Mouse (Mus musculus): ENCODE measurements around the gene Tcirg1.

The Tcirg1 gene

GRCm38 (mm10) chr19:3898952-3899351 lies 8.0 kb downstream of the Tcirg1 start:
- DNase-seq (ENCODE audit: low spot score in 2 of 2): no peak

- no peak for DNase-seq (ENCODE audit: low spot score in 2 of 2)
Observed at GRCm38 (mm10) chr19:3897557-3897956, 9.4 kb downstream of the Tcirg1 start.

GRCm38 (mm10) chr19:3896208-3896607 lies 10.7 kb downstream of the Tcirg1 start:
- no peak for DNase-seq (ENCODE audit: low spot score in 2 of 2)

- DNase-seq (ENCODE audit: low spot score in 2 of 2): no peak
Observed at GRCm38 (mm10) chr19:3895171-3895631, 11.7 kb downstream of the Tcirg1 start.

DNA sequence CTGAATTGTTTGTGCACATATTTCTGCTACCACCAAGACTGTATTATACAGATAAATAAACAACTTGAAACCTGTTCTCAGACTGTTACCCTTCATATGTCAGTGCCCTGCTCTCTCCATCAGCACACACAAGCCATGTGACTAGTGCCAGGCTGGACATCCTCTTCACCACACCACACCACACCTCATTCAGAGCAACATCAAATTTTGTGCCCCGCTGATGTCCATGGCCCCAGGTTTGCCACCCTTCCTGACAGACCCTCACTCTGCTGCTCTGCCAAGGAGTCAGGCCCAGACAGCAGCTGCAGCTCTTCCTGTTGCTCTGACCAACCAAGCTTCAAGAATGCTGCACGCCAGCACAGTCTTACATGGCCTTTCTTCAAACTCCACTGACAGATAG lies 12.6 kb downstream of the Tcirg1 start:
- DNase-seq (ENCODE audit: low spot score in 2 of 2): no peak

DNA sequence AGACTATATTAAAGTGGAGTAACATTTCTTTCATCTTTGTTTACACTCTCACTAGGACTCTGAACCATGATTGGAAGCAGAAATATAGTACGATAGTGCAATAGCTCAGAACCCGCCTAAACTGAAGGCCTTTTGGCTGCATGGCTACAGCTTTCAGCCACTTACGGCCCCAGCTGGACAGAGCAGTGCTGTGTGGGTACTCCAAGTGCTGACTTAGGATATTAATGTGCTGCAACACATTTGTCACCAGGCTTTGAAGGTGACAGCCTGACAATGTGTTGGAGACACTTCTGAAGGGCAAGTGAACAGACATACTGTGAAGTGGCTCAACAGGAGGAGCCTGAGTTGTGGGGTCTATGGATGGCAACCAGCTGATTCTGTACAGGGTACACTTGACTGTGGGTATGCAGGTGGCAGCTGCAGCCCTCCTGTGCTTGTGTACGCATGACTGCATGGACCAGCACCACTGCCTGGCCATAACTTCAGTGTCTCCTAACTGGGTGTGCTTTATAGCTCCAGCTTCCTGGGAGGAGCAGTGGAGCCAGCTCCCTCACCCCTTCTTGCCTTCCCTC lies 13.3 kb downstream of the Tcirg1 start:
- DNase-seq (ENCODE audit: low spot score in 2 of 2): no peak

GRCm38 (mm10) chr19:3890181-3890580 lies 16.8 kb downstream of the Tcirg1 start:
- no peak for DNase-seq (ENCODE audit: low spot score in 2 of 2)

- no peak for DNase-seq (ENCODE audit: low spot score in 2 of 2)
Observed at GRCm38 (mm10) chr19:3889096-3889495, 17.8 kb downstream of the Tcirg1 start.

DNA sequence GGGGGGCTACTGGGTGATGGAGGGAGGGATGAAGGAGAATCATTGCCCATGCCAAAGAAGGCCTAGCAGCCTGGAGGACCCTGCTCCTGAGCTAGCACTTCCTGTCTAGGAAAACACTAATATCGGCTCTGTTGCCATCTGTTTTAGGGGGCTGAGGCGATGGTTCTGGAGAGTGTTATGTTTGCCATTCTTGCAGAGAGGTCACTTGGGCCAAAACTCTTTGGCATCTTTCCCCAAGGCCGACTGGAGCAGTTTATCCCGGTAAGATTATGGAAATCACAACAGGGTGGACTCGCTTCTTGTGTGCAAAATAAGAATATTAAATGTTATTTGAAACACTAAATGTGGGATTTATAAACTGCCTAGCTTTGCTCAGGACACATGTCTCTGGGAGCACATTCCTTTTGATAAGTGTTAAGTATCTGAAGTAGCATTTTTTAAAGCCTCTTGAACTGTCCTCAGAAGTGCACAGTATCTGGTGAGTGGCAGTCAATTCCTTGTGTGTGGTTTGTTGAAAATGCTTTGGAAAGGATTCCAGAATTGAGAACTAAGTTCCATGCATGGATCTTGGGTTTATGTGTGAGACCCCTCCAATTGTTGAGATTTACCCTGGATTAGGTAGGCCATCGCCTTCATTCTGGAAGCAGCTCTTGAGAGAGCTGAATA lies 22.5 kb downstream of the Tcirg1 start:
- DNase-seq (ENCODE audit: low spot score in 2 of 2): no peak

DNA sequence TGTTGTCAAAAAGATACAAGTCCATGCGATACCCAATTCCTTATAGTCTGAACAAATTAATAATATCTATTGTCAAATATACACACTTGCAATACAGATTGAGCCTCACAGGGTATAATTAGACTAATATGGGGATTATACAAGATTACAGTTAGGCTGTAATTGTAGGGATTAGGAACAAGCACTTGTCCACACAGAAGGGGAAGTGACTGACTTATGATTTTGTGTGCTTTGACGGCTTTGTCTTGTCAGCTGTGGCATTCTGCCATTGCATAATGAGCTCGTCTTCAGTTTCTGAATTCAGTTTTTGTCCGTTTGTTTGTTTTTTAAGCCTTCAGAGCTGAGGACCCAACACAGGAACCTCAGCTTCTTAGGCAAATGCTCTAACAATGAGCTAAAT lies 24.7 kb downstream of the Tcirg1 start:
- no peak for DNase-seq (ENCODE audit: low spot score in 2 of 2)

DNA sequence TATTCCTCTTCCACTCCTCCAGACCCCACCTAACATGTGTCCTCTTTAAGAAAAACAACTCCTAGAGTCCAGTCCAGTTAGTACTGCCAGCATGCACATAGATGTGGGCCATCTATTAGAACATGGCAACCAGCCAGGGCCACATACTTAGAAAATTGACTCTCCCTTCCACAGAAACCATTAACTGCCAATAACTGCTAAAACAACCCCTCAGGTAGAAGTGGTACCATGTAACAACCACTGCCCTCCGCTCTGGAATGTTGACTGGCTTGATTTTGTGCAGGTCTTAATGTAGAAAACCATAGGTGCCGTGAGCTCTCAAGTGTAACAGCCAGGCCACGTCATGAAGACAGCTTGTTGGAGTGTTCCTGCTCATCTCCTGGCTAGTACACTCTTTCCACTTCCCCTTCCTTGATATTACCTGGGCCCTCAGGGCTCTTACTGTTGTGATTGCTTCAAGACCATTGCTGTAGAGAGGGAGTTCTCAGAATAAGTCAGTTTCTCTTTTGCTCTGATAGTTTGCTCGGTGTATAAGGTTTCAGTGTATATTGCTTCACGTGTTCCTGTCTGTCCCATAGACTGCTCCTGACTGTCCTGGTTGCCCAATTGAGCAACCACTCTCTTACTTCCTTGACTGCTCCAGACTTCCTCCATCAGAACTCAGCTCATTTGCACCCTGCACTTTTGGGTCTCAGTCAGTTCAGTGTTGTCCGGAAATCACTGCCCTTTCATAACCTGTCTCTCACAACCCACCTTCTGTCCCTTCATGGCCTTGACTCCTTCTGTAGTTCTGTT lies 26.7 kb downstream of the Tcirg1 start:
- DNase-seq (ENCODE audit: low spot score in 2 of 2): no peak

DNA sequence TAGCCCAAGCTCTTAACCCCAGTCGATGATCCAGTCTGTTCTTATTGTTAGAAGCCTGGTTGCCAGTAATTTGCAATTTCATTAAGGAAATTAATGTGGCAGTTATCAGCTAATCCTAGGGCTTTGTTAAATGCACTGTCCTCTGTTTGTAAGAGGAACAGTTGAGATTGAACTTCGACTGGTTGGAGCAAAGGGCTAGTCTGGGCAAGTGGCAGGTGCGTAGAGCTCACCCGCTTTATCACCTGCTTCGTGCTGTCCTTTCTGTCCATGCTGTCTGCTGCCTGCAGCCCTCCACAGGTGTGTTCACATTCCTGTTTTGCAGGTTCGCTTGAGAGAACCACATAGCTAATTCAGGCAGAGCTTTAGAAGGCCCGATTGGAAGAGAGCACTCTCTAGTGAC lies 31.9 kb downstream of the Tcirg1 start:
- DNase-seq (ENCODE audit: low spot score in 2 of 2): no peak

GRCm38 (mm10) chr19:3872373-3872772 lies 34.6 kb downstream of the Tcirg1 start:
- DNase-seq (ENCODE audit: low spot score in 2 of 2): peak in 1 of 2 experiments; percentile 22

DNA sequence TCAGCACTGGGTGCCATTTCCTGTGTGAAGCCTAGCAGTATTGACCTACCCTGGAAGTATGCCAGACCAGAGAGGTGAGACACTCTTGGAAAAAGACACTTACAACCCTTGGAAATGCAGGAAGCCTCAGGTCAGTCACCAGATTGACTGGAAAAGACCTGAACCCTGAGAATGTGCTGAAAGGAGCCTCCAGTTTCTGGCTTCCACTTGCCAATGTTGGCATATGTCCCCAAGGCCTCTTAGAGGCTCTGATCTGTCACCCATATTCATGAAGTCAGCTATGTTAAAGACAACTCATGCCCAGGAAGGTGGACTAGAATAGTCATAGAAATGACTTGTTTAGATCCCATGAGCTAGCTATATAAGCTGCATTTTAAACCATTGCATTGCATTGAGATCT lies 35.5 kb downstream of the Tcirg1 start:
- no peak for DNase-seq (ENCODE audit: low spot score in 2 of 2)

- DNase-seq (ENCODE audit: low spot score in 2 of 2): no peak
Observed at GRCm38 (mm10) chr19:3868290-3868689, 38.6 kb downstream of the Tcirg1 start.

DNA sequence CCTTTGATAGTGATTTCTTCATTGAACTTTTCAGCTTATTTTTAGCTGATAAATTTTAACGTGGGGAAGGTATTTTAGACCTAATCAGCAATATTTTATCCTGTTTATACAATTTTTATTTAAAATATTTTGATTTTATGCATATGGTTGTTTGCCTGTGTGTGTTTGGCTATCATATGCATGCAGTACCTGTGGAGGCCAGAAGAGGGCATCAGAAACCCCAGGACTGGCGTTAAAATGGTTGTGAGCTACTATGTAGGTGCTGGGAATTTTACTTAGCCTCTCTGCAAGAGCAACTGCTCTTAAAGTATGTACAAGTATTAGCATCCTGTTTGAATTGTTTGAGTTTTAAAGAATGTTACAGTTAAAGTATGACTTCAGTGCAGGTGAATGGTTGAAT lies 42.0 kb downstream of the Tcirg1 start:
- no peak for DNase-seq (ENCODE audit: low spot score in 2 of 2)

DNA sequence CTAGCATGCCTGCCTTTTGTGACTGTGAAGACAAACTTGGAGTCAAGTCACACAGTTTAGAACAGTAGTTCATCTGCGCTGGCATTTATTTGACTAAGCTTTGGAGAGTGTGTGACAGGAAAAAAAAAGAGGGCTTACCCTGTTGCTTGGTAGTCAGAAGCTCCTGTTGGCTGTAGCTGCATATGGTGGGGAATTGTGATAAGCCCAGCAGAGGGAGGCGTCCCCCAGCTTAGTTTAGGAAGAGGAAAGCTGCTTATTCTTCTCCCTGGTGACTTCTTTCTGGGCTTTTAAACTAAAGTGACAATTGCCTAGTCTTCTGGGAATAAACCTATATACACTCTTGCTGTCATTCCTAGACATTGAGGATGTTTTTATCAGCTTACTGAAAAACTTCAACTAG lies 44.2 kb downstream of the Tcirg1 start:
- no peak for DNase-seq (ENCODE audit: low spot score in 2 of 2)

- DNase-seq (ENCODE audit: low spot score in 2 of 2): no peak
Observed at GRCm38 (mm10) chr19:3857220-3857619, 49.7 kb downstream of the Tcirg1 start.

DNA sequence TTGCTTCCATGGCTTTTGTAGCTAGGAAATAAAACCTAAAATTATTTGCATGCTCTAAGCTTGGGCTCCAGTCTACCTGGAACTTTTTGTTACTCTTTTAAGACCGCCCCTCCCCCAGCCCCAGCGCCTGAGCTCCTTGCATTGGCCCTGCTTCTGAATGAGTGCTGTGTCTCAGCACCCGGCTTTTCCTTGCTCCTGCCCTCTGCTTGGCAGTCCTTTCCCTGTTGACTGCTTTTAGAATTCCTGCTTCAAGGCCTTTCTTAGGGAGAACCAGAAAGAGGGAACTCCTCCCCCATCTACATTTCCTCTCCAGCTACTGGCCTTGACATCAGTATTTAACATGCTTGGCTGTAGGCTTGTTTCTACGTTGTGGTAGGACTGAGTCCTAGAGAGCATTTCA lies 51.3 kb downstream of the Tcirg1 start:
- DNase-seq (ENCODE audit: low spot score in 2 of 2): no peak

DNA sequence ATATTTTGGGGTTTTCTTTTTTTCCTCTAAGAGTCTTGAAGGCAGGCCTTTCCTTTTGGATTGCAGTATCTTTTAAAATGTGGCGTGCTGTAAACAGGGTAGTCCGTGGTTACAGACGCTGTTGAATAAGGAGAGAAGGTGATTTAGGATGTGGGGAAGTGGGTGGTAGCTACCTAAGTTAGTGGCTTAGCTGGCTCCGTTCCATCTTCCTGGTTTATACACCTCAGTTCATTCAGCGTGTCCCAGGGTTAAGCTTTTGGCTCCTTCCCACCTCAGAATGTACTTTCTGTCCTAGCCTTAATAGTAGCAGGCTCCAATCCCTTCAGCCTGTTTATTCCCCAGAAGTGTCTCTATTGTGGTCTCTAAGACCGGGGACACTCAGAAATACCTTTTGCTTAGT lies 51.8 kb downstream of the Tcirg1 start:
- no peak for DNase-seq (ENCODE audit: low spot score in 2 of 2)

- peak in 1 of 2 experiments; percentile 21 for DNase-seq (ENCODE audit: low spot score in 2 of 2)
Observed at GRCm38 (mm10) chr19:3853891-3854290, 53.0 kb downstream of the Tcirg1 start.

- DNase-seq (ENCODE audit: low spot score in 2 of 2): no peak
Observed at GRCm38 (mm10) chr19:3853121-3853520, 53.8 kb downstream of the Tcirg1 start.

Measured in cerebellum, postnatal 4 days (tissue).